Mouse (Mus musculus) forebrain, embryonic 11.5 days (tissue): ENCODE measurements around the gene Evi5. TPM values are rescaled to one million over a fixed set of nuclear protein-coding genes. Genes with fewer than 3 reads are reported as not detected.

ENCODE experiments used
- ATAC-seq: fragments of 200-750 bp; cut with Nextera tagmentation; replicated peaks from 2 replicates; pipeline ENCODE4 v1.8.0; 2017; ENCODE audit warnings: moderate TSS enrichment; ENCODE audit not compliant: low FRiP score
- DNase-seq: peaks from one replicate; pipeline ENCODE4 v3.0.0-alpha.2; 2017; ENCODE audit warnings: low spot score
- H3K27ac ChIP-seq: fragments of 300-500 bp; sonication (generic); 2 replicates; pipeline ENCODE4 v1.5.1; 2014; ENCODE audit warnings: low read depth, low read length
- H3K27me3 ChIP-seq: fragments of 300-500 bp; sonication (generic); 2 replicates; pipeline ENCODE4 v1.6.1; 2014; ENCODE audit warnings: mild to moderate bottlenecking, low read length, mixed read lengths; ENCODE audit not compliant: control insufficient read depth, insufficient read depth
- H3K36me3 ChIP-seq: fragments of 300-500 bp; sonication (generic); 2 replicates; pipeline ENCODE4 v1.6.1; 2014; ENCODE audit warnings: mild to moderate bottlenecking, low read length, moderate library complexity, mixed read lengths; ENCODE audit not compliant: control insufficient read depth, insufficient read depth
- H3K4me1 ChIP-seq: fragments of 300-500 bp; sonication (generic); replicated peaks from 2 replicates; pipeline ENCODE4 v1.6.1; 2014; ENCODE audit warnings: low read length, mixed read lengths; ENCODE audit not compliant: control insufficient read depth, insufficient read depth
- H3K4me2 ChIP-seq: fragments of 300-500 bp; sonication (generic); 2 replicates; pipeline ENCODE4 v1.6.1; 2014; ENCODE audit warnings: low read depth, mild to moderate bottlenecking, low read length, moderate library complexity, mixed read lengths; ENCODE audit not compliant: severe bottlenecking
- H3K4me3 ChIP-seq: fragments of 300-500 bp; sonication (generic); 2 replicates; pipeline ENCODE4 v1.5.1; 2014; ENCODE audit warnings: low read depth, low read length
- H3K9ac ChIP-seq: fragments of 300-500 bp; sonication (generic); 2 replicates; pipeline ENCODE4 v1.6.1; 2014; ENCODE audit warnings: low read length
- H3K9me3 ChIP-seq: fragments of 300-500 bp; sonication (generic); 2 replicates; pipeline ENCODE4 v1.6.1; 2016; ENCODE audit warnings: low read length, mixed read lengths; ENCODE audit not compliant: control insufficient read depth
- WGBS: fragments of 180-500 bp; shearing (Covaris S2); extraction: QIAGEN DNeasy Blood & Tissue Kit; methylation state at CpG from one replicate; pipeline ENCODE4 v1.1.7; 2014; 5-methylcytosine and 5-hydroxymethylcytosine counted together
- polyA plus RNA-seq: library from polyadenylated mRNA; unstranded; fragments of >200 nt; fragmentation: Nextera tagmentation; extraction: Ambion mirVana; gene quantifications from 2 replicates; pipeline ENCODE4 v1.2.1, GENCODE M21; 2014

Evi5 gene
- polyA plus RNA-seq, 1 experiment from 2014 or later: 50.7 TPM

GRCm38 (mm10) chr5:107866127-107867126 lies 8.5 kb downstream of the Evi5 start:
- Histone ChIP-seq H3K9ac (no peak overlapping the region), H3K4me3 (no peak overlapping the region), H3K4me2 (no peak overlapping the region), H3K27me3 (no peaks in the 10 kb centered on the region), H3K9me3 (no peaks in the 10 kb centered on the region), H3K27ac (no peak overlapping the region), H3K36me3 (no peaks in the 10 kb centered on the region), H3K4me1 (no peaks in the 10 kb centered on the region)
- no peak for ATAC-seq
- no peak for DNase-seq
- 78% methylated on average over 2 of the region's 2 CpGs for WGBS

GRCm38 (mm10) chr5:107863971-107864370 lies 10.9 kb downstream of the Evi5 start:
- H3K4me2 ChIP-seq: no peak overlapping the region
- WGBS: 85% methylated on average over 3 of the region's 3 CpGs
- no peak overlapping the region for H3K4me3 ChIP-seq
- no peaks in the 10 kb centered on the region for H3K4me1 ChIP-seq
- ATAC-seq (no peak), DNase-seq (no peak)
- no peaks in the 10 kb centered on the region for H3K36me3 ChIP-seq
- no peaks in the 10 kb centered on the region for H3K9me3 ChIP-seq
- H3K9ac ChIP-seq: no peak overlapping the region
- H3K27me3 ChIP-seq: no peaks in the 10 kb centered on the region
- H3K27ac ChIP-seq: no peak overlapping the region

- H3K4me2 ChIP-seq: no peak overlapping the region
- H3K9me3 ChIP-seq: no peaks in the 10 kb centered on the region
- 54% methylated on average over 2 of the region's 2 CpGs for WGBS
- ATAC-seq (no peak), DNase-seq (no peak)
- H3K27ac ChIP-seq: no peak overlapping the region
- H3K9ac ChIP-seq: no peak overlapping the region
- 0 out of 2 replicates have a peak, but pooled peaks cover 2% of the 10 kb centered on the region for H3K4me1 ChIP-seq
- no peak overlapping the region for H3K4me3 ChIP-seq
- H3K36me3 ChIP-seq: no peaks in the 10 kb centered on the region
- no peaks in the 10 kb centered on the region for H3K27me3 ChIP-seq
These were observed 15.9 kb downstream of the Evi5 start for GRCm38 (mm10) chr5:107858963-107859362.

GRCm38 (mm10) chr5:107855546-107855945 lies 19.4 kb downstream of the Evi5 start:
- ATAC-seq (no peak), DNase-seq (no peak)
- 0 out of 2 replicates have a peak, but pooled peaks cover 2% of the 10 kb centered on the region for H3K4me1 ChIP-seq
- H3K36me3 ChIP-seq: no peaks in the 10 kb centered on the region
- H3K27me3 ChIP-seq: no peaks in the 10 kb centered on the region
- no peak overlapping the region for H3K9ac ChIP-seq
- H3K9me3 ChIP-seq: no peaks in the 10 kb centered on the region
- H3K4me3 ChIP-seq: no peak overlapping the region
- WGBS: 89% methylated on average over 2 of the region's 2 CpGs
- H3K27ac ChIP-seq: no peak overlapping the region
- H3K4me2 ChIP-seq: no peak overlapping the region

GRCm38 (mm10) chr5:107854556-107854955 lies 20.4 kb downstream of the Evi5 start:
- Histone ChIP-seq H3K9me3 (no peaks in the 10 kb centered on the region), H3K36me3 (no peaks in the 10 kb centered on the region), H3K4me2 (no peak overlapping the region), H3K4me3 (no peak overlapping the region), H3K27me3 (no peaks in the 10 kb centered on the region), H3K27ac (no peak overlapping the region), H3K9ac (no peak overlapping the region), H3K4me1 (0 out of 2 replicates have a peak, but pooled peaks cover 2% of the 10 kb centered on the region)
- 73% methylated on average over 3 of the region's 3 CpGs for WGBS
- DNase-seq (no peak), ATAC-seq (no peak)

GRCm38 (mm10) chr5:107853807-107854206 lies 21.1 kb downstream of the Evi5 start:
- H3K4me2 ChIP-seq: no peak overlapping the region
- no peak overlapping the region for H3K9ac ChIP-seq
- no peak overlapping the region for H3K4me3 ChIP-seq
- H3K9me3 ChIP-seq: no peaks in the 10 kb centered on the region
- no peaks in the 10 kb centered on the region for H3K36me3 ChIP-seq
- DNase-seq (no peak), ATAC-seq (no peak)
- 21% methylated on average over 6 of the region's 6 CpGs for WGBS
- H3K4me1 ChIP-seq: 0 out of 2 replicates have a peak, but pooled peaks cover 2% of the 10 kb centered on the region
- H3K27me3 ChIP-seq: no peaks in the 10 kb centered on the region
- no peak overlapping the region for H3K27ac ChIP-seq

GRCm38 (mm10) chr5:107848964-107849363 lies 25.9 kb downstream of the Evi5 start:
- Histone ChIP-seq H3K4me1 (no peaks in the 10 kb centered on the region), H3K9ac (no peak overlapping the region), H3K27ac (no peak overlapping the region), H3K4me3 (no peak overlapping the region), H3K9me3 (no peaks in the 10 kb centered on the region), H3K4me2 (no peak overlapping the region), H3K27me3 (no peaks in the 10 kb centered on the region), H3K36me3 (no peaks in the 10 kb centered on the region)
- DNase-seq: no peak
- no peak for ATAC-seq
- 91% methylated on average over 4 of the region's 4 CpGs for WGBS

GRCm38 (mm10) chr5:107847817-107848216 lies 27.1 kb downstream of the Evi5 start:
- H3K27me3 ChIP-seq: no peaks in the 10 kb centered on the region
- H3K9ac ChIP-seq: no peak overlapping the region
- no peak overlapping the region for H3K4me3 ChIP-seq
- no peak overlapping the region for H3K27ac ChIP-seq
- ATAC-seq (no peak), DNase-seq (no peak)
- no peaks in the 10 kb centered on the region for H3K36me3 ChIP-seq
- no peaks in the 10 kb centered on the region; the same call in 1 of the 2 replicates for H3K4me1 ChIP-seq
- 85% methylated on average over 2 of the region's 2 CpGs for WGBS
- no peaks in the 10 kb centered on the region for H3K9me3 ChIP-seq
- no peak overlapping the region for H3K4me2 ChIP-seq
